Mouse (Mus musculus) forebrain, postnatal 0 days (tissue): ENCODE measurements around the gene Fez1. TPM values are rescaled to one million over a fixed set of nuclear protein-coding genes. Genes with fewer than 3 reads are reported as not detected.
A peak's percentile ranks its signal among the peaks of the same experiment; 100 is the strongest.

Source experiments
- ATAC-seq: fragments of 200-750 bp; cut with Nextera tagmentation; 2 replicates; pipeline ENCODE4 v1.8.0; 2017; ENCODE audit warnings: mild to moderate bottlenecking, moderate library complexity
- DNase-seq: peaks from one replicate; pipeline ENCODE4 v3.0.0-alpha.2; 2015
- H3K27ac ChIP-seq: fragments of 300-500 bp; sonication (generic); 2 replicates; pipeline ENCODE4 v1.5.1; 2014; ENCODE audit warnings: low read depth, mild to moderate bottlenecking, antibody characterized with exemption, low read length, moderate library complexity, mixed read lengths
- H3K27me3 ChIP-seq: fragments of 300-500 bp; sonication (generic); 2 replicates; pipeline ENCODE4 v1.6.1; 2014; ENCODE audit warnings: mild to moderate bottlenecking, low read length, mixed read lengths; ENCODE audit not compliant: insufficient read depth
- H3K36me3 ChIP-seq: fragments of 300-500 bp; sonication (generic); 2 replicates; pipeline ENCODE4 v1.6.1; 2014; ENCODE audit warnings: mild to moderate bottlenecking, moderate library complexity; ENCODE audit not compliant: insufficient read depth
- H3K4me1 ChIP-seq: fragments of 300-500 bp; sonication (generic); 2 replicates; pipeline ENCODE4 v1.6.1; 2014; ENCODE audit warnings: antibody characterized with exemption; ENCODE audit not compliant: insufficient read depth
- H3K4me2 ChIP-seq: fragments of 300-500 bp; sonication (generic); 2 replicates; pipeline ENCODE4 v1.6.1; 2014; ENCODE audit warnings: low read depth, mild to moderate bottlenecking, moderate library complexity
- H3K4me3 ChIP-seq: fragments of 300-500 bp; sonication (generic); 2 replicates; pipeline ENCODE4 v1.5.1; 2014; ENCODE audit warnings: low read depth, low read length, mixed read lengths
- H3K9ac ChIP-seq: fragments of 300-500 bp; sonication (generic); 2 replicates; pipeline ENCODE4 v1.6.1; 2014; ENCODE audit warnings: mild to moderate bottlenecking
- H3K9me3 ChIP-seq: fragments of 300-500 bp; sonication (generic); 2 replicates; pipeline ENCODE4 v1.6.1; 2016; ENCODE audit warnings: low read length
- CTCF ChIP-seq: sonication (generic); IDR thresholded peaks from 2 replicates; pipeline ENCODE4 v1.5.1; 2016; ENCODE audit warnings: antibody characterized with exemption, control low read depth, low read depth
- WGBS: fragments of 180-500 bp; shearing (Covaris S2); extraction: QIAGEN DNeasy Blood & Tissue Kit; methylation state at CpG from one replicate; pipeline ENCODE4 v1.1.7; 2014; 5-methylcytosine and 5-hydroxymethylcytosine counted together
- polyA plus RNA-seq: library from polyadenylated mRNA; unstranded; fragments of >200 nt; fragmentation: Nextera tagmentation; extraction: Ambion mirVana; gene quantifications from 2 replicates; pipeline ENCODE4 v1.2.1, GENCODE M21; 2015
- total RNA-seq: library from RNA; depleted of rRNA; stranded (reverse); fragments of >200 nt; gene quantifications from 2 replicates; pipeline ENCODE4 v1.2.3, GENCODE M21; 2014

The Fez1 gene
- total and polyA plus RNA-seq, 2 experiments from 2014 or later = 586 to 657 TPM

- H3K36me3 ChIP-seq = no peaks in the 10 kb centered on the region
- 61% methylated on average over 4 of the region's 4 CpGs for WGBS
- H3K27me3 ChIP-seq = no peaks in the 10 kb centered on the region
- no peak for TF ChIP-seq CTCF
- H3K4me3 ChIP-seq = no peak overlapping the region
- no peak overlapping the region for H3K4me2 ChIP-seq
- no peak overlapping the region for H3K9ac ChIP-seq
- DNase-seq (no peak), ATAC-seq (no peak)
- H3K4me1 ChIP-seq = peaks cover 15% of the 10 kb centered on the region
- H3K27ac ChIP-seq = no peak overlapping the region
- no peaks in the 10 kb centered on the region for H3K9me3 ChIP-seq
Measured at GRCm38 (mm10) chr9:36818905-36819304, 2.8 kb upstream of the Fez1 start.

GRCm38 (mm10) chr9:36820969-36821643 is 558 bp upstream of the Fez1 start:
- WGBS = 14% methylated on average over 9 of the region's 9 CpGs
- DNase-seq = no peak
- peak overlapping the region; percentile 97 for H3K27ac ChIP-seq
- H3K9ac ChIP-seq = peak overlapping the region; percentile 50
- H3K9me3 ChIP-seq = no peaks in the 10 kb centered on the region
- H3K36me3 ChIP-seq = no peaks in the 10 kb centered on the region
- peak overlapping the region; percentile 49 for H3K4me2 ChIP-seq
- ATAC-seq = peak; percentile 85
- TF ChIP-seq CTCF = peak; percentile 58
- H3K4me1 ChIP-seq = peaks cover 15% of the 10 kb centered on the region
- H3K4me3 ChIP-seq = peak overlapping the region; percentile 32
- no peaks in the 10 kb centered on the region for H3K27me3 ChIP-seq

- Histone ChIP-seq H3K4me2 (peak overlapping the region; percentile 49), H3K27me3 (no peaks in the 10 kb centered on the region), H3K9me3 (no peaks in the 10 kb centered on the region), H3K36me3 (no peaks in the 10 kb centered on the region), H3K27ac (peak overlapping the region; percentile 97), H3K9ac (peak overlapping the region; percentile 50), H3K4me1 (peaks cover 15% of the 10 kb centered on the region), H3K4me3 (peak overlapping the region; percentile 32)
- WGBS = 17% methylated on average over 2 of the region's 2 CpGs
- ATAC-seq (peak; percentile 55), DNase-seq (no peak)
- no peak for TF ChIP-seq CTCF
Measured at GRCm38 (mm10) chr9:36822024-36822423, 360 bp downstream of the Fez1 start.

DNA sequence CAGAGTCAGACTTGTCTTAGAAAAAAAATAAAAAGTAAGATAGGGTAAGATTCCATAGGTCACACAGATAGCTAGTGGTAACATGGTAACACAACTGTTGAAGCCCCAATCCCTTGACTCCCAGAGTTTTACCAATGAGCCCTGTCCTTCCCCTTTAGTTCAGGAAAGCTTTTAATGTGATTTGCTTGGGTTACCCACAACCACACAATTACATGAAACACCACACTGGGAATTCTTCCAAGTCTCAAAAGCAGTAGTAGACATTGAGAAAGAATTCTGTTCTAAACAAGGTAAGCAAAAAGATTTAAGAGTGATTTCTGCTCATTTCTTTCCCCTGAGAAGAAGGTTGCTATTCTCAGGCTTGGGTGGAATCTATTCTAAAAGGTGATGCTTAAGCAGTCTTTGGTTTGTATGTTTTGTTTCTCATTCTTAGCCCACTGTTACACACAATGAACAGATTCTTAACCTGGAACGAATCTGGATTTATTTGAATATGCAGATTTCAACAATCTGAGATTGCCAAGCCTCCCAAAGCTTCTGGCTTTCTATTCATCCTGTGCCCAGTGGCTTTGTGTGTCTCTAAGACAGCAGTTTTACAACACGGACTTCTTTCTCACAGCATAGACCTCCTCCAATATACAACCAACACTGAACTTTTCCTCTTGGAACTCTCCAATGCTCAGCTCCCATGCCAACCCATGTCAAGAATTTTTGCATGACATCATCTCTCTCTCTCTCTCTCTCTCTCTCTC is 5.1 kb downstream of the Fez1 start:
- Histone ChIP-seq H3K4me2 (no peak overlapping the region), H3K4me3 (no peak overlapping the region), H3K27ac (peak overlapping the region; percentile 9; the same call in 1 of the 2 replicates), H3K36me3 (no peaks in the 10 kb centered on the region), H3K27me3 (no peaks in the 10 kb centered on the region), H3K9me3 (no peaks in the 10 kb centered on the region), H3K4me1 (peaks cover 15% of the 10 kb centered on the region), H3K9ac (no peak overlapping the region)
- TF ChIP-seq CTCF = no peak
- DNase-seq = peak; percentile 52
- 20% methylated on average over 2 of the region's 2 CpGs for WGBS
- ATAC-seq = peak; percentile 72

GRCm38 (mm10) chr9:36831401-36831800 is 9.7 kb downstream of the Fez1 start:
- WGBS = 69% methylated on average over 6 of the region's 6 CpGs
- Histone ChIP-seq H3K36me3 (peaks cover 4% of the 10 kb centered on the region; the same call in 1 of the 2 replicates), H3K9ac (no peak overlapping the region), H3K4me3 (no peak overlapping the region), H3K9me3 (no peaks in the 10 kb centered on the region), H3K4me1 (peaks cover 8% of the 10 kb centered on the region; the same call in 1 of the 2 replicates), H3K27ac (peak overlapping the region; percentile 96; the same call in 1 of the 2 replicates), H3K4me2 (no peak overlapping the region), H3K27me3 (no peaks in the 10 kb centered on the region)
- no peak for TF ChIP-seq CTCF
- ATAC-seq = no peak
- DNase-seq = no peak

DNA sequence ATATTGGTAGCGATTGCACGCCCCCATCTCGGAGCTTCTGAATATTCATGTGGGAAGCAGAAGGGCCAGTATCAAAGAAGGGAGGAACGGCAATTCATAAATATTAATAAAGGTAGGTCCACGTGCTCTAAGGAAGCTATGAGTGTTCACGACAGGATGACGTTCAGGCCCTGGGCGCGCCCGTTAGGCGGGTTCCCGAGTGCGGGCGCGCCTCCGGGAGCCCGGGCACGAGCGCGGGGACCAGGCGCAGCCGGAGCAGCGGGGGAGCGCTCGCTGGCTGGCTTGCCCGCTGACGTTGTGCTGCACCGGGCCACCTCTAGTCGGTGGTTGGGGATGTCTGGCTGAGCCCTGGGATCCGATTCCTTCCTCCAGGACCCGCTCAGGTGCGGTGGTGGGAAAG is 10.9 kb downstream of the Fez1 start:
- peak overlapping the region; percentile 82 for H3K9ac ChIP-seq
- DNase-seq (peak; percentile 98), ATAC-seq (peak; percentile 92)
- H3K9me3 ChIP-seq = no peaks in the 10 kb centered on the region
- H3K36me3 ChIP-seq = peaks cover 4% of the 10 kb centered on the region; the same call in 1 of the 2 replicates
- H3K4me1 ChIP-seq = peaks cover 11% of the 10 kb centered on the region; the same call in 1 of the 2 replicates
- TF ChIP-seq CTCF = peak; percentile 41; the same call in 1 of the 2 replicates
- H3K4me3 ChIP-seq = peak overlapping the region; percentile 72
- no peaks in the 10 kb centered on the region for H3K27me3 ChIP-seq
- WGBS = under 1% methylated on average over 32 of the region's 32 CpGs
- H3K4me2 ChIP-seq = peak overlapping the region; percentile 67
- peak overlapping the region; percentile 96 for H3K27ac ChIP-seq
